Mouse (Mus musculus) heart, adult 18-20 months (tissue): ENCODE data around the gene Fat3. TPM values are rescaled to one million over a fixed set of nuclear protein-coding genes. Genes with fewer than 3 reads are reported as not detected.

Experiments
- DNase-seq, 2 experiments: peaks; one replicate each; pipeline ENCODE4 v3.0.0; 2021 to 2022; ENCODE audit warnings: mixed read lengths in 1 of 2
- total RNA-seq, 2 experiments: library from RNA; stranded (reverse); gene quantifications; 2 replicates each; pipeline ENCODE4 v1.2.3; 2021

Fat3 gene
- total RNA-seq, 2 experiments from 2014 or later: 0.42 to 0.46 TPM

- no peak for DNase-seq
Measured at GRCm38 (mm10) chr9:16437805-16438204, 63.3 kb downstream of the Fat3 start.

- DNase-seq: no peak
Measured at GRCm38 (mm10) chr9:16428589-16428988, 72.5 kb downstream of the Fat3 start.

GRCm38 (mm10) chr9:16422707-16423106 lies 78.4 kb downstream of the Fat3 start:
- DNase-seq: no peak

- no peak for DNase-seq
Measured at GRCm38 (mm10) chr9:16402815-16403214, 98.3 kb downstream of the Fat3 start.

- no peak for DNase-seq
Measured at GRCm38 (mm10) chr9:16398734-16399686, 102.1 kb downstream of the Fat3 start.

GRCm38 (mm10) chr9:16389141-16389540 lies 111.9 kb downstream of the Fat3 start:
- DNase-seq: no peak

GRCm38 (mm10) chr9:16387527-16387926 lies 113.6 kb downstream of the Fat3 start:
- DNase-seq: no peak

GRCm38 (mm10) chr9:16363713-16364112 lies 137.4 kb downstream of the Fat3 start:
- DNase-seq: no peak

GRCm38 (mm10) chr9:16361811-16362210 lies 139.3 kb downstream of the Fat3 start:
- no peak for DNase-seq

- no peak for DNase-seq
Measured at GRCm38 (mm10) chr9:16356636-16357035, 144.4 kb downstream of the Fat3 start.

GRCm38 (mm10) chr9:16354906-16355305 lies 146.2 kb downstream of the Fat3 start:
- DNase-seq: no peak

GRCm38 (mm10) chr9:16353049-16353724 lies 147.9 kb downstream of the Fat3 start:
- DNase-seq: no peak

- DNase-seq: no peak
Measured at GRCm38 (mm10) chr9:16352486-16353048, 148.5 kb downstream of the Fat3 start.

- no peak for DNase-seq
Measured at GRCm38 (mm10) chr9:16344902-16345855, 155.9 kb downstream of the Fat3 start.

- DNase-seq: no peak
Measured at GRCm38 (mm10) chr9:16343191-16343590, 157.9 kb downstream of the Fat3 start.

- DNase-seq: no peak
Measured at GRCm38 (mm10) chr9:16342577-16342976, 158.5 kb downstream of the Fat3 start.

- DNase-seq: no peak
Measured at GRCm38 (mm10) chr9:16330290-16330984, 170.6 kb downstream of the Fat3 start.

GRCm38 (mm10) chr9:16318957-16319356 lies 182.1 kb downstream of the Fat3 start:
- DNase-seq: no peak

- DNase-seq: no peak
Measured at GRCm38 (mm10) chr9:16312599-16313197, 188.4 kb downstream of the Fat3 start.
